Mouse (Mus musculus): ENCODE measurements at regions not wholly inside any gene's neighbourhood (a gene's known extent, or its start where the extent isn't known, plus 50 kb on each side); places are given as distances from the start of the nearest gene placed in this dataset.
"Not testable (repeated sequence)": the region's sequence is repeated elsewhere in the genome, so short reads cannot be mapped to it uniquely, and the experiment has no call there.

GRCm38 (mm10) chr17:35758769-35759168 is 54.3 kb upstream of the Ddr1 start:
- no peak for DNase-seq (ENCODE audit: low spot score in 2 of 2)
- intact Hi-C loops (cut with DNase I): no loop called here

- intact Hi-C loops (cut with DNase I): no loop called here
- DNase-seq (ENCODE audit: low spot score in 2 of 2): no peak
Observed at GRCm38 (mm10) chr17:35759740-35760139, 55.3 kb upstream of the Ddr1 start.

- intact Hi-C loops (cut with DNase I): no loop called here
- DNase-seq (ENCODE audit: low spot score in 2 of 2): no peak
Observed at GRCm38 (mm10) chr17:35762614-35763013, 58.2 kb upstream of the Ddr1 start.

GRCm38 (mm10) chr17:35763101-35763500 is 58.4 kb upstream of the Ier3 start:
- no peak for DNase-seq (ENCODE audit: low spot score in 2 of 2)
- intact Hi-C loops (cut with DNase I): no loop called here

GRCm38 (mm10) chr17:35763866-35764265 is 57.6 kb upstream of the Ier3 start:
- no peak for DNase-seq (ENCODE audit: low spot score in 2 of 2)
- intact Hi-C loops (cut with DNase I): no loop called here

- DNase-seq (ENCODE audit: low spot score in 2 of 2): no peak
- intact Hi-C loops (cut with DNase I): no loop called here
Observed at GRCm38 (mm10) chr17:35766406-35766805, 55.1 kb upstream of the Ier3 start.

GRCm38 (mm10) chr17:35769175-35769960 is 52.1 kb upstream of the Ier3 start:
- no peak for DNase-seq (ENCODE audit: low spot score in 2 of 2)
- intact Hi-C loops (cut with DNase I): no loop called here

GRCm38 (mm10) chr17:35769961-35770276 is 51.6 kb upstream of the Ier3 start:
- intact Hi-C loops (cut with DNase I); DNase-seq (ENCODE audit: low spot score in 2 of 2): not testable (repeated sequence)

GRCm38 (mm10) chr17:35770599-35770998 is 50.9 kb upstream of the Ier3 start:
- no peak for DNase-seq (ENCODE audit: low spot score in 2 of 2)
- intact Hi-C loops (cut with DNase I): no loop called here

- DNase-seq (ENCODE audit: low spot score in 2 of 2): peak in 1 of 2 experiments; percentile 55
- intact Hi-C loops (cut with DNase I): no loop called here
Observed at GRCm38 (mm10) chr17:35771656-35772405, 49.7 kb upstream of the Ier3 start.
